Mouse (Mus musculus): ENCODE data around the gene Zfp827.

DNA sequence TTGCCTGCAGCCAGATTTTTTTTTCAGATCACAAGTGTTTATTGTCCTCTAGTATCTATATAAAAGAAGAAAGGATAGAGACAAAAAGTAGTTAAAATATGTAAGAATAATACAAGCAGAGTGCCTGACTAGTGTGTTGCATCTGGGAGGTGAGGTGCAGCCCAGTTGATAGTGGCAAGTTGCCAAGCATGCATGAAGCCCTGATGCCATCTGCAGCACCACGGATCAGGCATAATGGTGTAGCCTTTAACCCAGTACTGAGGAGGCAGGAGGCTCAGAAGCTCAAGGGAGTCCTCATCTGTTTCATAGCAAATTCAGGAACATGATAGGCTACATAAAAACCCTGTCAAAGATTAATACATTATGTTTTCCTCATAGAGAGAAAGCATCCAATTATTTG, 136.1 kb downstream of the Zfp827 start:
- TF ChIP-seq CTCF (IDR thresholded peaks at IDR 0.05; ENCODE audit: extremely low read depth, insufficient read depth, low read length), result no peak
- no peak for TF ChIP-seq POLR2A (IDR thresholded peaks at IDR 0.05; ENCODE audit: extremely low read depth, insufficient read depth, low read length)

Measured in cortical plate, adult 2 months (tissue).